Mouse (Mus musculus): ENCODE data around the gene Ccdc88c. TPM values are rescaled to one million over a fixed set of nuclear protein-coding genes. Genes with fewer than 3 reads are reported as not detected.

The Ccdc88c gene
- total RNA-seq, 2 experiments from 2014 or later, result 29.2 to 78.9 TPM

Other genes with a start within 250 kb of the Ccdc88c start
- 12.5 and 15.1 TPM in 2 replicates for gene Dglucy, start 250.0 kb downstream of the Ccdc88c start, total RNA-seq (2015)
- gene Dglucy, start 250.0 kb downstream of the Ccdc88c start, total RNA-seq (2017), result 13.1 and 15.3 TPM in 2 replicates
- gene Gpr68, start 120.9 kb downstream of the Ccdc88c start, total RNA-seq (2015), result 0.37 and 0.39 TPM in 2 replicates
- 0.08 and 1.1 TPM in 2 replicates for gene Gpr68, start 120.9 kb downstream of the Ccdc88c start, total RNA-seq (2017)
- 114 and 116 TPM in 2 replicates for gene Ppp4r3a, start 54.6 kb upstream of the Ccdc88c start, total RNA-seq (2015)
- 116 and 153 TPM in 2 replicates for gene Ppp4r3a, start 54.6 kb upstream of the Ccdc88c start, total RNA-seq (2017)

Measured in megakaryocyte progenitor cell, adult 5-6 weeks (primary cell).